Mouse (Mus musculus): ENCODE data around the gene Tanc1. TPM values are rescaled to one million over a fixed set of nuclear protein-coding genes. Genes with fewer than 3 reads are reported as not detected.

The Tanc1 gene
- polyA plus RNA-seq, 1 experiment from 2014 or later, result 51.6 TPM

- Histone ChIP-seq H3K4me1 (ENCODE audit: control insufficient read depth, insufficient read depth, low read length) (peaks cover 28% of the 10 kb centered on the region), H3K9ac (ENCODE audit: low read length) (no peak overlapping the region), H3K36me3 (ENCODE audit: control insufficient read depth, insufficient read depth, low read length) (no peaks in the 10 kb centered on the region), H3K27me3 (ENCODE audit: control insufficient read depth, insufficient read depth, low read length) (no peaks in the 10 kb centered on the region), H3K9me3 (ENCODE audit: control insufficient read depth, low read length) (no peaks in the 10 kb centered on the region), H3K4me2 (ENCODE audit: low read depth, severe bottlenecking) (no peak overlapping the region), H3K4me3 (ENCODE audit: low read depth, low read length) (no peak overlapping the region), H3K27ac (replicated peaks; ENCODE audit: low read depth, low read length) (no peak overlapping the region)
- 53% methylated on average over 16 of the region's 16 CpGs for WGBS
- DNase-seq (ENCODE audit: low spot score) (no peak), ATAC-seq (ENCODE audit: insufficient number of reproducible peaks, low FRiP score, low TSS enrichment, low read depth) (no peak)
These were observed 76.6 kb downstream of the Tanc1 start for GRCm38 (mm10) chr2:59688261-59689104.

GRCm38 (mm10) chr2:59691112-59691511 lies 79.3 kb downstream of the Tanc1 start:
- ATAC-seq (ENCODE audit: insufficient number of reproducible peaks, low FRiP score, low TSS enrichment, low read depth), result no peak
- 14% methylated on average over 4 of the region's 4 CpGs for WGBS

GRCm38 (mm10) chr2:59693473-59693872 lies 81.6 kb downstream of the Tanc1 start:
- Histone ChIP-seq H3K27me3 (ENCODE audit: control insufficient read depth, insufficient read depth, low read length) (no peaks in the 10 kb centered on the region), H3K4me1 (ENCODE audit: control insufficient read depth, insufficient read depth, low read length) (peaks cover 36% of the 10 kb centered on the region), H3K36me3 (ENCODE audit: control insufficient read depth, insufficient read depth, low read length) (no peaks in the 10 kb centered on the region), H3K4me2 (ENCODE audit: low read depth, severe bottlenecking) (no peak overlapping the region), H3K27ac (replicated peaks; ENCODE audit: low read depth, low read length) (no peak overlapping the region), H3K9ac (ENCODE audit: low read length) (no peak overlapping the region), H3K4me3 (ENCODE audit: low read depth, low read length) (no peak overlapping the region), H3K9me3 (ENCODE audit: control insufficient read depth, low read length) (no peaks in the 10 kb centered on the region)
- WGBS, result 52% methylated on average over 5 of the region's 5 CpGs
- ATAC-seq (ENCODE audit: insufficient number of reproducible peaks, low FRiP score, low TSS enrichment, low read depth), result no peak
- DNase-seq (ENCODE audit: low spot score), result no peak

More at GRCm38 (mm10) chr2:59691112-59691511, 79.3 kb downstream of the Tanc1 start:
- peaks cover 21% of the 10 kb centered on the region for H3K4me1 ChIP-seq (ENCODE audit: control insufficient read depth, insufficient read depth, low read length)
- H3K27me3 ChIP-seq (ENCODE audit: control insufficient read depth, insufficient read depth, low read length), result no peaks in the 10 kb centered on the region
- H3K9me3 ChIP-seq (ENCODE audit: control insufficient read depth, low read length), result no peaks in the 10 kb centered on the region
- H3K4me2 ChIP-seq (ENCODE audit: low read depth, severe bottlenecking), result no peak overlapping the region
- H3K36me3 ChIP-seq (ENCODE audit: control insufficient read depth, insufficient read depth, low read length), result no peaks in the 10 kb centered on the region
- H3K4me3 ChIP-seq (ENCODE audit: low read depth, low read length), result no peak overlapping the region
- DNase-seq (ENCODE audit: low spot score), result no peak
- no peak overlapping the region for H3K27ac ChIP-seq (replicated peaks; ENCODE audit: low read depth, low read length)
- H3K9ac ChIP-seq (ENCODE audit: low read length), result no peak overlapping the region

GRCm38 (mm10) chr2:59697123-59697522 lies 85.3 kb downstream of the Tanc1 start:
- H3K4me3 ChIP-seq (ENCODE audit: low read depth, low read length), result no peak overlapping the region
- no peaks in the 10 kb centered on the region; the same call in 1 of the 2 replicates for H3K36me3 ChIP-seq (ENCODE audit: control insufficient read depth, insufficient read depth, low read length)
- WGBS, result 75% methylated on average over 3 of the region's 3 CpGs
- no peaks in the 10 kb centered on the region for H3K9me3 ChIP-seq (ENCODE audit: control insufficient read depth, low read length)
- DNase-seq (ENCODE audit: low spot score), result no peak
- H3K27ac ChIP-seq (replicated peaks; ENCODE audit: low read depth, low read length), result peak overlapping the region; percentile 5; the same call in 1 of the 2 replicates
- ATAC-seq (ENCODE audit: insufficient number of reproducible peaks, low FRiP score, low TSS enrichment, low read depth), result no peak
- peaks cover 37% of the 10 kb centered on the region for H3K4me1 ChIP-seq (ENCODE audit: control insufficient read depth, insufficient read depth, low read length)
- no peaks in the 10 kb centered on the region for H3K27me3 ChIP-seq (ENCODE audit: control insufficient read depth, insufficient read depth, low read length)
- H3K9ac ChIP-seq (ENCODE audit: low read length), result no peak overlapping the region
- H3K4me2 ChIP-seq (ENCODE audit: low read depth, severe bottlenecking), result no peak overlapping the region

- H3K27ac ChIP-seq (replicated peaks; ENCODE audit: low read depth, low read length), result peak overlapping the region; percentile 77
- ATAC-seq (ENCODE audit: insufficient number of reproducible peaks, low FRiP score, low TSS enrichment, low read depth) (peak; percentile 74; the same call in 1 of the 2 replicates), DNase-seq (ENCODE audit: low spot score) (peak; percentile 75)
- H3K36me3 ChIP-seq (ENCODE audit: control insufficient read depth, insufficient read depth, low read length), result no peaks in the 10 kb centered on the region; the same call in 1 of the 2 replicates
- H3K4me3 ChIP-seq (ENCODE audit: low read depth, low read length), result no peak overlapping the region
- 2% methylated on average over 16 of the region's 16 CpGs for WGBS
- no peak overlapping the region for H3K9ac ChIP-seq (ENCODE audit: low read length)
- H3K4me1 ChIP-seq (ENCODE audit: control insufficient read depth, insufficient read depth, low read length), result peaks cover 37% of the 10 kb centered on the region
- no peaks in the 10 kb centered on the region for H3K27me3 ChIP-seq (ENCODE audit: control insufficient read depth, insufficient read depth, low read length)
- H3K9me3 ChIP-seq (ENCODE audit: control insufficient read depth, low read length), result no peaks in the 10 kb centered on the region
- peak overlapping the region; percentile 39 for H3K4me2 ChIP-seq (ENCODE audit: low read depth, severe bottlenecking)
These were observed 86.1 kb downstream of the Tanc1 start for GRCm38 (mm10) chr2:59697722-59698634.

- ATAC-seq (ENCODE audit: insufficient number of reproducible peaks, low FRiP score, low TSS enrichment, low read depth) (no peak), DNase-seq (ENCODE audit: low spot score) (no peak)
- no peak overlapping the region for H3K4me3 ChIP-seq (ENCODE audit: low read depth, low read length)
- H3K36me3 ChIP-seq (ENCODE audit: control insufficient read depth, insufficient read depth, low read length), result no peaks in the 10 kb centered on the region; the same call in 1 of the 2 replicates
- no peaks in the 10 kb centered on the region for H3K27me3 ChIP-seq (ENCODE audit: control insufficient read depth, insufficient read depth, low read length)
- no peak overlapping the region for H3K9ac ChIP-seq (ENCODE audit: low read length)
- no peak overlapping the region; the same call in 1 of the 2 replicates for H3K4me2 ChIP-seq (ENCODE audit: low read depth, severe bottlenecking)
- no peaks in the 10 kb centered on the region for H3K9me3 ChIP-seq (ENCODE audit: control insufficient read depth, low read length)
- peaks cover 35% of the 10 kb centered on the region for H3K4me1 ChIP-seq (ENCODE audit: control insufficient read depth, insufficient read depth, low read length)
- peak overlapping the region; percentile 77; the same call in 1 of the 2 replicates for H3K27ac ChIP-seq (replicated peaks; ENCODE audit: low read depth, low read length)
- WGBS, result 31% methylated on average over 7 of the region's 7 CpGs
These were observed 86.9 kb downstream of the Tanc1 start for GRCm38 (mm10) chr2:59698635-59699300.

GRCm38 (mm10) chr2:59699893-59700292 lies 88.1 kb downstream of the Tanc1 start:
- Histone ChIP-seq H3K9ac (ENCODE audit: low read length) (no peak overlapping the region), H3K27ac (replicated peaks; ENCODE audit: low read depth, low read length) (peak overlapping the region; percentile 38; the same call in 1 of the 2 replicates), H3K36me3 (ENCODE audit: control insufficient read depth, insufficient read depth, low read length) (no peaks in the 10 kb centered on the region; the same call in 1 of the 2 replicates), H3K4me2 (ENCODE audit: low read depth, severe bottlenecking) (no peak overlapping the region), H3K27me3 (ENCODE audit: control insufficient read depth, insufficient read depth, low read length) (no peaks in the 10 kb centered on the region), H3K4me1 (ENCODE audit: control insufficient read depth, insufficient read depth, low read length) (peaks cover 35% of the 10 kb centered on the region), H3K4me3 (ENCODE audit: low read depth, low read length) (no peak overlapping the region), H3K9me3 (ENCODE audit: control insufficient read depth, low read length) (no peaks in the 10 kb centered on the region)
- 32% methylated on average over 9 of the region's 9 CpGs for WGBS
- DNase-seq (ENCODE audit: low spot score) (no peak), ATAC-seq (ENCODE audit: insufficient number of reproducible peaks, low FRiP score, low TSS enrichment, low read depth) (no peak)

GRCm38 (mm10) chr2:59705221-59705620 lies 93.4 kb downstream of the Tanc1 start:
- no peak overlapping the region for H3K4me2 ChIP-seq (ENCODE audit: low read depth, severe bottlenecking)
- H3K4me1 ChIP-seq (ENCODE audit: control insufficient read depth, insufficient read depth, low read length), result peaks cover 11% of the 10 kb centered on the region
- WGBS, result 69% methylated on average over 12 of the region's 12 CpGs
- no peaks in the 10 kb centered on the region for H3K27me3 ChIP-seq (ENCODE audit: control insufficient read depth, insufficient read depth, low read length)
- no peaks in the 10 kb centered on the region for H3K9me3 ChIP-seq (ENCODE audit: control insufficient read depth, low read length)
- no peak overlapping the region for H3K4me3 ChIP-seq (ENCODE audit: low read depth, low read length)
- no peak overlapping the region for H3K27ac ChIP-seq (replicated peaks; ENCODE audit: low read depth, low read length)
- H3K9ac ChIP-seq (ENCODE audit: low read length), result no peak overlapping the region
- H3K36me3 ChIP-seq (ENCODE audit: control insufficient read depth, insufficient read depth, low read length), result no peaks in the 10 kb centered on the region
- DNase-seq (ENCODE audit: low spot score) (no peak), ATAC-seq (ENCODE audit: insufficient number of reproducible peaks, low FRiP score, low TSS enrichment, low read depth) (no peak)
